Mouse (Mus musculus) liver, postnatal 0 days (tissue): ENCODE results near the gene Abcc10. TPM values are rescaled to one million over a fixed set of nuclear protein-coding genes. Genes with fewer than 3 reads are reported as not detected.

ENCODE experiments used
- ATAC-seq: fragments of 200-750 bp; cut with Nextera tagmentation; 2 replicates; pipeline ENCODE4 v1.8.0; 2017; ENCODE audit warnings: mild to moderate bottlenecking, moderate library complexity
- DNase-seq: peaks from one replicate; pipeline ENCODE4 v3.0.0-alpha.2; 2016
- H3K27ac ChIP-seq: fragments of 300-500 bp; sonication (generic); 2 replicates; pipeline ENCODE4 v1.5.1; 2014; ENCODE audit warnings: antibody characterized with exemption, moderate library complexity, mild to moderate bottlenecking, low read depth
- H3K27me3 ChIP-seq: fragments of 300-500 bp; sonication (generic); 2 replicates; pipeline ENCODE4 v1.6.1; 2014; ENCODE audit warnings: low read length, control low read depth, mixed read lengths; ENCODE audit not compliant: insufficient read depth
- H3K36me3 ChIP-seq: fragments of 300-500 bp; sonication (generic); replicated peaks from 2 replicates; pipeline ENCODE4 v1.6.1; 2014; ENCODE audit warnings: mild to moderate bottlenecking, control low read depth, low read length, moderate library complexity, mixed read lengths; ENCODE audit not compliant: insufficient read depth
- H3K4me1 ChIP-seq: fragments of 300-500 bp; sonication (generic); 2 replicates; pipeline ENCODE4 v1.6.1; 2014; ENCODE audit warnings: antibody characterized with exemption, mild to moderate bottlenecking, control low read depth; ENCODE audit not compliant: insufficient read depth
- H3K4me2 ChIP-seq: fragments of 300-500 bp; sonication (generic); 2 replicates; pipeline ENCODE4 v1.6.1; 2014; ENCODE audit warnings: low read depth, mild to moderate bottlenecking, low read length, moderate library complexity, mixed read lengths
- H3K4me3 ChIP-seq: fragments of 300-500 bp; sonication (generic); 2 replicates; pipeline ENCODE4 v1.5.1; 2014; ENCODE audit warnings: low read depth, low read length
- H3K9ac ChIP-seq: fragments of 300-500 bp; sonication (generic); replicated peaks from 2 replicates; pipeline ENCODE4 v1.6.1; 2014; ENCODE audit warnings: mild to moderate bottlenecking, moderate library complexity
- H3K9me3 ChIP-seq: fragments of 300-500 bp; sonication (generic); 2 replicates; pipeline ENCODE4 v1.6.1; 2016; ENCODE audit warnings: mild to moderate bottlenecking, control low read depth, low read length, mixed read lengths
- CTCF ChIP-seq: sonication (generic); IDR thresholded peaks from 2 replicates; pipeline ENCODE4 v1.5.1; 2016; ENCODE audit warnings: antibody characterized with exemption, low read depth
- EP300 ChIP-seq: IDR thresholded peaks from 2 replicates; pipeline ENCODE4 v1.6.1; 2016; ENCODE audit warnings: antibody characterized with exemption, low read depth, mild to moderate bottlenecking
- WGBS: fragments of 180-500 bp; shearing (Covaris S2); extraction: QIAGEN DNeasy Blood & Tissue Kit; methylation state at CpG from one replicate; pipeline ENCODE4 v1.1.7; 2014; ENCODE audit not compliant: insufficient replicate concordance; 5-methylcytosine and 5-hydroxymethylcytosine counted together
- polyA plus RNA-seq: library from polyadenylated mRNA; unstranded; fragments of >200 nt; fragmentation: Nextera tagmentation; extraction: Ambion mirVana; gene quantifications from 2 replicates; pipeline ENCODE4 v1.2.1, GENCODE M21; 2015

Abcc10 gene
- polyA plus RNA-seq, 1 experiment from 2014 or later = 1.5 TPM

DNA sequence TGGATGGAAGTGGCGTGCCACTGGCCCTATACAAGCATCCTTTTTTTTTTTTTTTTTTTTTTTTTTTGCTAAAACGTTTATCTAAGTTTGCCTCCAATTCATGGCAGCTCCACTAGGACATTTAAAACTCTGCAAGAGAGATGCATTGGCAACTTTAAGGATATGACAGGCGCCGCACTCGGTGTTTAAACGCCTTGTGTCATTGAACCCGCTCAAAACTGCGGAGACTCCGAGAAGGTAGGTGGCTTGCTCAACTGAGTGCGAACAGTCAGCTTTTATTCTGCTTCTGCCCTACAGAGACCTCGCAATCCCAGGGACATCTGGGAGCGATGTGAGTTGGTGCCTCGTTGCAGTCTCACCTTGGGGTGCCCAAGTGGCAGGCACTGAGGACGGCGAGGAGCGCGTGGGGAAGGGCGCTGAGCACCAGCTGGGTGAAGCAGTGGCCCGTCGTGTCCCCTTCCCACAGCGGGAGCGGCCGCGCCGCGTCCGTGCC lies 693 bp downstream of the Abcc10 start:
- peak overlapping the region; percentile 71 for H3K4me3 ChIP-seq
- 4% methylated on average over 27 of the region's 27 CpGs for WGBS
- no peaks in the 10 kb centered on the region for H3K9me3 ChIP-seq
- H3K4me2 ChIP-seq = peak overlapping the region; percentile 98
- H3K9ac ChIP-seq = peak overlapping the region; percentile 79
- no peak for TF ChIP-seq CTCF
- no peak for TF ChIP-seq EP300
- DNase-seq = no peak
- peaks cover 23% of the 10 kb centered on the region for H3K4me1 ChIP-seq
- H3K27me3 ChIP-seq = no peaks in the 10 kb centered on the region
- ATAC-seq = peak; percentile 43
- peak overlapping the region; percentile 81 for H3K27ac ChIP-seq
- no peaks in the 10 kb centered on the region for H3K36me3 ChIP-seq

DNA sequence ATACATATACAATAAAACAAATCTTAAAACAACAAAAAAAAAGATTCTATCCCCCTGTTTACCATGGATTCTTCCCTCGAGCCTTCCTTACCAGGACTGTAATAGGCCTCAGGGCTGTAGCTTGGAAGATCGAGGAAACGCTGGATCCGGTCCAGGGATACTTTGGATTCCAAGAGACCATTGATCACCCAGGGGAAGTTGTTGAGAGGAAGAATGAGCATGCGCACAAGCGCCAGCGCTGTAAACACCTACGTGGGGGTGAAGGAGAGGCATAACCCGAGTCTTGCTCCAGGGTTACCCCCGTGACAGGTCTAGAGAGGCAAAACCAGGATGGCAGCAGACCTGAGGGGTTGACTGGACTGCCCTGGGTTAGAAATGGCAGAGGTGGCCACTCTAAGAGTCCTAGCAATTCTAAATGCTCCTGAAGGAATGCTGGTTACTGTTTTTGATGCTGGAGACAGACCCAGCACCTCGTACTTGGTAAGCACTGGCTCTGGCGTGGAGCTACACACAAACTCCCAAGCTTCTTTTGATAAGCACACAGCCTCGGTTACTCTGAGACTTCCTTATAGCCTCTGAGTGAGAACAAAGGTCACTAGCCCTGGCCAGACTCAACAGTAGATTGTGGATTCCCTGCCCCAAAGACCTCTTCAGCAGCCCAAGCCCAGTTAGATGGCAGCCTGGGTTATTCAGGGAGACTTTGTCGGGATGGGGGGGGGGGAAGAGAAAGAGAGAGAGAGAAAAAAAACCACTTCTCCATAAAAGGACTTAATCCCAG lies 5.9 kb downstream of the Abcc10 start:
- H3K4me3 ChIP-seq = no peak overlapping the region

DNA sequence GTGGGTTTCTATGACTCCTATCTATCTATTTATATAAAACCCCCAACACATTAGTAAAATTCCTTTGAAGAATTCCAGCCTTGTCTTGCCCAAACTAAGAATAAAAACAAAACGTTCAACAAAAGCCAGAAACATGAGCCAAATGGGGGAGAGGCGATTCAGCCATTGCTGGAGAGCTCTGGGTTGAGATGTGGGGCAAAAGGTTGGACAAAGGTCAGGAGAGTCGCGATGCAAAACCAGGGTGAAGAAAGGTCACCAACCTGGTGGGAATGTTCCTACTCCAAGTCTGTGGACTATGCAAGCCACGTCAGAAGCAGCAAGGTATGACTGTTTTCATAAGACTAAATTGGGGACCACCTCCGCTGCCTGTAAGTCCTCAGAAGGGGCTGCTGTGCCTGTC lies 7.7 kb downstream of the Abcc10 start:
- no peak overlapping the region for H3K9ac ChIP-seq
- ATAC-seq = no peak
- no peak overlapping the region for H3K4me3 ChIP-seq
- no peak overlapping the region for H3K4me2 ChIP-seq
- no peaks in the 10 kb centered on the region for H3K27me3 ChIP-seq
- no peaks in the 10 kb centered on the region for H3K4me1 ChIP-seq
- no peak overlapping the region for H3K27ac ChIP-seq
- no peak for TF ChIP-seq CTCF
- TF ChIP-seq EP300 = no peak
- DNase-seq = no peak
- H3K36me3 ChIP-seq = no peaks in the 10 kb centered on the region
- H3K9me3 ChIP-seq = no peaks in the 10 kb centered on the region
- 62% methylated on average over 6 of the region's 6 CpGs for WGBS

More for the DNA sequence above, 5.9 kb downstream of the Abcc10 start:
- no peak for ATAC-seq
- H3K9ac ChIP-seq = no peak overlapping the region
- H3K36me3 ChIP-seq = no peaks in the 10 kb centered on the region
- peaks cover 10% of the 10 kb centered on the region; the same call in 1 of the 2 replicates for H3K4me1 ChIP-seq
- H3K9me3 ChIP-seq = no peaks in the 10 kb centered on the region
- 83% methylated on average over 14 of the region's 14 CpGs for WGBS
- TF ChIP-seq CTCF = no peak
- no peak for TF ChIP-seq EP300
- no peak overlapping the region for H3K4me2 ChIP-seq
- DNase-seq = no peak
- no peak overlapping the region for H3K27ac ChIP-seq
- no peaks in the 10 kb centered on the region for H3K27me3 ChIP-seq

DNA sequence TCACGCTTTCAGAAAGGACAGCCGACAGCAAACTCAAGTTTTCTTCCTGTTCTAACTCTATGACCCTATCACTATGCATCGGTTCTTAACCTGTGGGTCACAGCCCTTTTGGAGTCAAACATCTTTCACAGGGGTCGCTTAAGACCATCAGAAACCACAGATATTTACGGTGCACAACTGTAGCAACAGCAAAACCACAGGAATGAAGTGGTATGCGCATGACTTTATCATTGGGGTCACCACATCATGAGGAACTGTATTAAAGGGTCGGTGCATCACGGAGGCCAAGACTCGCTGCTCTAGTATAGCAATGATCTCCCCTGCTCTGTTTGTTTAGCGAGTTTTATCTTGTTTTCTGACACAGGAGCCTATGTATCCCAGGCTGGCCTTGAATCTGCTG lies 12.3 kb downstream of the Abcc10 start:
- Histone ChIP-seq H3K4me1 (no peaks in the 10 kb centered on the region), H3K4me2 (no peak overlapping the region), H3K9ac (no peak overlapping the region), H3K27ac (no peak overlapping the region), H3K4me3 (no peak overlapping the region), H3K36me3 (0 out of 2 replicates have a peak, but pooled peaks cover 4% of the 10 kb centered on the region), H3K27me3 (no peaks in the 10 kb centered on the region), H3K9me3 (no peaks in the 10 kb centered on the region)
- TF ChIP-seq CTCF (no peak), EP300 (no peak)
- 65% methylated on average over 10 of the region's 10 CpGs for WGBS
- no peak for ATAC-seq
- no peak for DNase-seq

DNA sequence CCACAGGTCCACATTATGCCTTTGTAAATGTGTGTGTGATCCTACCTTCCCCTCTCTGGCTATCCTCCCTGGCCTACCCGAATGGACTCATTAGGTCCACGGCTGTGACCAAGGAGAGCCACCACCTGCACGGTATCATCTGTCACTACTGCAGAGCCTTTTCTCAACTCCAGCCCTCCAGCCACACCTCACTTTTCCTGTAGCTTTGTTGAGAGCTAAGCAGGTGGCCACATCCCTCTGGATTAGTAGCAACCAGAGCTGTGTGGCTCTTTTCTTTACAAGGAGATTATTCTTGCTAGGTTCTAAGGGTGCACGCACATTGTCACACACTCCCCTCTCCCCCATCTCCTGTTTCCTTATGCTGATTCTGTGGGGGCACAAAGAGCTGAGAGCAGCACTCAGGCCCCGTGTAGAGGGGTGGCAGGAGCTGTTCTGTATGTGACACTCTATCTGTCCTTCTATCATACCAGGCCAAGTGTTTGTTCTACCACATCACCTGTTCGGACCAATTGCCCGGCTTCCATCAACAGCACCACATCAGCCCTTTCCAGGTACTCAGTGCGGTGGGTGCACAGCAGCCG lies 14.9 kb downstream of the Abcc10 start:
- 0 out of 2 replicates have a peak, but pooled peaks cover 4% of the 10 kb centered on the region for H3K36me3 ChIP-seq
- H3K27me3 ChIP-seq = no peaks in the 10 kb centered on the region
- no peak overlapping the region for H3K27ac ChIP-seq
- H3K4me3 ChIP-seq = no peak overlapping the region
- WGBS = 80% methylated on average over 9 of the region's 9 CpGs
- no peaks in the 10 kb centered on the region for H3K9me3 ChIP-seq
- TF ChIP-seq CTCF (no peak), EP300 (no peak)
- no peak overlapping the region for H3K4me2 ChIP-seq
- H3K9ac ChIP-seq = no peak overlapping the region
- ATAC-seq (no peak), DNase-seq (no peak)
- H3K4me1 ChIP-seq = no peaks in the 10 kb centered on the region

DNA sequence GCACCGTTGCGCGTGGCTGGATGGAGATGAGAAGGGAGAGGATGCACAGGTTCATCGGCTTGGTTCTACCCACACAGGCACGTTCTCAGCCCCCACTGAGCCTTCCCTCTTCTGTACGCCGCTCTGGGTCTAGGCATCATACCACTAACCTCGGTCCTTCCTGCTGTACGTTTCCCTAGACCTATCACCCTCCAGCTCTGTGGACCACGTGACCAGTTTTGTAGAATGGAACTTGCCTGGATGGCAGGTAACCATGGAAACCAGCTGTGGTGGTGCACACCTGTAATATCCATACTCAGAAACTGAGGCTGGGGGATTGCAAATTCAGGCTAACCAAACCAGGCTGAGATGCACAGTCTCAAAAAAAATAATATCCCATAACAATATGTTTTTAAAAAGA lies 17.6 kb downstream of the Abcc10 start:
- Histone ChIP-seq H3K4me2 (no peak overlapping the region), H3K27me3 (no peaks in the 10 kb centered on the region), H3K9ac (no peak overlapping the region), H3K27ac (no peak overlapping the region), H3K36me3 (0 out of 2 replicates have a peak, but pooled peaks cover 6% of the 10 kb centered on the region), H3K4me1 (no peaks in the 10 kb centered on the region), H3K9me3 (no peaks in the 10 kb centered on the region), H3K4me3 (no peak overlapping the region)
- WGBS = 80% methylated on average over 10 of the region's 10 CpGs
- no peak for TF ChIP-seq CTCF
- no peak for TF ChIP-seq EP300
- no peak for DNase-seq
- ATAC-seq = no peak
